Mouse (Mus musculus): Measurements from ENCODE around the gene Gm20388.

- no peak for TF ChIP-seq MAFK (IDR thresholded peaks at IDR 0.05; ENCODE audit: insufficient read depth, low read depth, low read length)
- TF ChIP-seq HCFC1 (IDR thresholded peaks at IDR 0.05; ENCODE audit: borderline replicate concordance, insufficient read depth, low read length), result no peak
- TF ChIP-seq ZC3H11A (IDR thresholded peaks at IDR 0.05; ENCODE audit: borderline replicate concordance, low read depth, low read length), result no peak
These were observed 3510.7 kb downstream of the Gm20388 start for GRCm38 (mm10) chr8:123421325-123421724.
